Mouse (Mus musculus): Measurements from ENCODE around the gene Myadm. TPM values are rescaled to one million over a fixed set of nuclear protein-coding genes. Genes with fewer than 3 reads are reported as not detected.

The Myadm gene
- total RNA-seq, 1 experiment, result 80.8 TPM

DNA sequence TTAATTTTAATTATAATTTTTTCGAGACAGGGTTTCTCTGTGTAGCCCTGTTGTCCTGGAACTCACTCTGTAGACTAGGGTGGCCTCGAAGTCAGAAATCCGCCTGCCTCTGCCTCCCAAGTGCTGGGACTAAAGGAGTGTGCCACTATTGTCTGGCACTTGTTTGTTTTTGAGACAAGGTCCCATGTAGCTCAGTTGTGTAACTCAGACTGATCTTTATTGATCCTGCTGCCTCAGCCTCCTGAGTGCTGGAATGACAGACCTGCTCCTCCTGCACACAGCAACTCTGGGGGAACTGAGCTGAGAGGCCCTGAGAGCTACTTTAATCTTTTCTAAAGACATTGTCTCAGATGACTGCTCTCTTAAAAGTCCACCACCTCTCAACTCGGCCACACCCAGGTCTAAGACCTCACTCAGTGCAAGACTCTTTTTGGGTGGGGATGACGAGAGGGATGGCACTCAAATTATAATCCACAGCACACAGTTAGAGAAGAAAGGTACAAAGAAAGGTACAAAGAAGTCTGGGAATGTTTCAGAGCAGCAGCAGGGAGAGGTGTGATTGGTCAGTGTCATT lies 8.7 kb upstream of the Myadm start:
- Histone ChIP-seq H3K4me3 (ENCODE audit: insufficient read depth in 1 of 2, low read depth in 1 of 2, low read length in 2 of 2, poor library complexity in 1 of 2, severe bottlenecking in 1 of 2) (no peak overlapping the region), H3K4me1 (ENCODE audit: control insufficient read depth in 2 of 2, insufficient read depth in 2 of 2, low read length in 2 of 2, poor library complexity in 1 of 2) (peaks cover 6 to 11% of the 10 kb centered on the region in 2 experiments; a peak in 2 of 4 replicates), H3K9me3 (ENCODE audit: control insufficient read depth, insufficient read depth, low read depth, low read length) (no peaks in the 10 kb centered on the region), H3K36me3 (ENCODE audit: control insufficient read depth, insufficient read depth, low read length, poor library complexity, severe bottlenecking) (no peaks in the 10 kb centered on the region), H3K9ac (ENCODE audit: insufficient read depth, low read depth, low read length, poor library complexity, severe bottlenecking) (no peak overlapping the region), H3K27ac (ENCODE audit: insufficient read depth, low read depth, low read length, poor library complexity, severe bottlenecking) (no peak overlapping the region)
- no peak for DNase-seq (ENCODE audit: low read depth, low spot score)
- TF ChIP-seq ZNF384 (IDR thresholded peaks at IDR 0.05; ENCODE audit: low read depth, low read length) (no peak), ZC3H11A (IDR thresholded peaks at IDR 0.05; ENCODE audit: borderline replicate concordance, low read depth, low read length) (no peak), CHD2 (IDR thresholded peaks at IDR 0.05; ENCODE audit: low read depth, low read length) (no peak), MAFK (IDR thresholded peaks at IDR 0.05; ENCODE audit: insufficient read depth, low read depth, low read length) (no peak), HCFC1 (IDR thresholded peaks at IDR 0.05; ENCODE audit: borderline replicate concordance, insufficient read depth, low read length) (no peak)
- in situ Hi-C loops (cut with MboI; ENCODE audit: low sequenced_read_pairs in 2 of 2, unreplicated experiment in 2 of 2), result no loop called here

DNA sequence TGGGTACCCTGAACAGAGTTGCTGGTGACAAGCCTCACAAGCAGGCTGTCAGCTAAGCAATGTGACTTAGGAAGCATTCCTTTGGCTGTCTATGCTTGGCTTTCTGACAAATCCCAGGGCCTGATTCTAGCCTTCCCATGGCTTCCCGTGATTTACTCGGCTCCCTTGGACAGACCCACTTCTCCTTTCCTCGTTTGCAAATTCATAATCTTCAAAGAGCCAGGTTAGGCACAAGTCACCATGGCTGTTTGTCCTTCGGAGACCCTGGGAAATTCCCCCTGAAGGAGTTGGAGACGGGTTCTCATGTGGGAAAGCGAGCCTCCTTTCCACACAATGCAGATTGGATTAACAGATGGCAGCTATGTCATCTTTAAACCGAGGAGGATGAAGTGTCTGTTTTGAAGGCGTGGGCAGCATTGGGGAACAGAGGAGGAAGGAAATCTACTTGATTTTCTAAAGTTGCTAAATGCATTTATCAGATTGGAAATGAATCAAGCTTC lies 8.2 kb upstream of the Myadm start:
- DNase-seq (ENCODE audit: low read depth, low spot score), result no peak
- Histone ChIP-seq H3K4me1 (ENCODE audit: control insufficient read depth in 2 of 2, insufficient read depth in 2 of 2, low read length in 2 of 2, poor library complexity in 1 of 2) (peaks cover 6 to 11% of the 10 kb centered on the region in 2 experiments; a peak in 2 of 4 replicates), H3K9ac (ENCODE audit: insufficient read depth, low read depth, low read length, poor library complexity, severe bottlenecking) (no peak overlapping the region), H3K4me3 (ENCODE audit: insufficient read depth in 1 of 2, low read depth in 1 of 2, low read length in 2 of 2, poor library complexity in 1 of 2, severe bottlenecking in 1 of 2) (no peak overlapping the region), H3K9me3 (ENCODE audit: control insufficient read depth, insufficient read depth, low read depth, low read length) (no peaks in the 10 kb centered on the region), H3K36me3 (ENCODE audit: control insufficient read depth, insufficient read depth, low read length, poor library complexity, severe bottlenecking) (no peaks in the 10 kb centered on the region), H3K27ac (ENCODE audit: insufficient read depth, low read depth, low read length, poor library complexity, severe bottlenecking) (no peak overlapping the region)
- in situ Hi-C loops (cut with MboI; ENCODE audit: low sequenced_read_pairs in 2 of 2, unreplicated experiment in 2 of 2), result no loop called here
- TF ChIP-seq ZNF384 (IDR thresholded peaks at IDR 0.05; ENCODE audit: low read depth, low read length), result no peak
- TF ChIP-seq CHD2 (IDR thresholded peaks at IDR 0.05; ENCODE audit: low read depth, low read length), result no peak

DNA sequence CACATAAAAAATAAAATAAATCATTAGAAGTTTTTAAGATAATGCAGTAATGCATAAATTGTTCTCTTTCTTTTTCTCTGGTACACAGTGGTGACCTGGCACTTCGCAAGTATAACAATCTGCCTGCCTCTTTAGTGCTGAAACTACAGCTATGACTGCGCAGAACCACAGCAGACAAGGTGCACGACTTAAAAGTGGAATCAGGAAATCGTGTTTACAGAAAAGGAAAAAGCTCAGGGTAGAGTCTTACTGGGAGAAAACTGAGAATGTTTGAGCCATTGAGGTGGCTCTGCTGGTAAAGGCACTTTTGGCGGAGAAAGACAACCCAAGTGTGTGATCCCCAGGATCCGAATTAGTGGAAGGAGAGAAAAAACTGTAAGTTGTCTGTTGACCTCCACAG lies 7.1 kb upstream of the Myadm start:
- Histone ChIP-seq H3K9me3 (ENCODE audit: control insufficient read depth, insufficient read depth, low read depth, low read length) (no peaks in the 10 kb centered on the region), H3K4me1 (ENCODE audit: control insufficient read depth in 2 of 2, insufficient read depth in 2 of 2, low read length in 2 of 2, poor library complexity in 1 of 2) (peaks cover 6 to 11% of the 10 kb centered on the region in 2 experiments; a peak in 2 of 4 replicates), H3K4me3 (ENCODE audit: insufficient read depth in 1 of 2, low read depth in 1 of 2, low read length in 2 of 2, poor library complexity in 1 of 2, severe bottlenecking in 1 of 2) (no peak overlapping the region), H3K36me3 (ENCODE audit: control insufficient read depth, insufficient read depth, low read length, poor library complexity, severe bottlenecking) (no peaks in the 10 kb centered on the region), H3K9ac (ENCODE audit: insufficient read depth, low read depth, low read length, poor library complexity, severe bottlenecking) (no peak overlapping the region), H3K27ac (ENCODE audit: insufficient read depth, low read depth, low read length, poor library complexity, severe bottlenecking) (no peak overlapping the region)
- in situ Hi-C loops (cut with MboI; ENCODE audit: low sequenced_read_pairs in 2 of 2, unreplicated experiment in 2 of 2), result no loop called here
- TF ChIP-seq CHD2 (IDR thresholded peaks at IDR 0.05; ENCODE audit: low read depth, low read length) (no peak), HCFC1 (IDR thresholded peaks at IDR 0.05; ENCODE audit: borderline replicate concordance, insufficient read depth, low read length) (no peak), ZC3H11A (IDR thresholded peaks at IDR 0.05; ENCODE audit: borderline replicate concordance, low read depth, low read length) (no peak), MAFK (IDR thresholded peaks at IDR 0.05; ENCODE audit: insufficient read depth, low read depth, low read length) (no peak), ZNF384 (IDR thresholded peaks at IDR 0.05; ENCODE audit: low read depth, low read length) (no peak)
- DNase-seq (ENCODE audit: low read depth, low spot score), result no peak

DNA sequence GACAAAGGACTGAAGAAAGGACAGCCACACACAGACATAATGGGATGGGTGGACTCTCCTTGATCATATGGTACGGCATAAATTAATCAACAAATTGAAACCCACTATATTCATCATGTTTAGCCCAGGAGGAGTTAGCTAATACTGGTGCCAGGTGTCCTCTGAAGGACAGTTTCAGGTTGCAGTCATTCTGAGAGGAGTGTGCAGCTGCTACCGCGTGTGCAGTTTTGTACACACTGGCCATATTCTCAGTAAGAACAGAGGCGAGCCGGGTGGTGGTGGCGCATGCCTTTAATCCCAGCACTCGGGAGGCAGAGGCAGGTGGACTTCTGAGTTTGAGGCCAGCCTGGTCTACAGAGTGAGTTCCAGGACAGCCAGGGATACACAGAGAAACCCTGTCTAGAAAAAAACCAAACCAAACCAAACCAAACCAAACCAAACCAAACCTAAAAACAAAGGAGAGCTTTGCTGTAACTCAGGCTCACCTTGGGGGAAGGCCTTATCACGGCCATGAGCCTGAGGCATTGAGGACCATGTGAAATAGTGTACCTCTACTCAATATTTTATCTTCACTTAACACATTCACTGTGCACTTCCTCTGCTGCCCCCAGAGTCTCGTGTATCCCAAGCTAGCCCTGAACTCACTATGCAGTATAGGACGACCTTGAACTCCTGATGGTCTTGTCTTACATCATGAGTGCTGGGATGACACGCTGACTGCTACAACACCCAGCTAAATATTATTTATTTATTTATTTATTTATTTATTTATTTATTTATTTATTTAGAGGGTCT lies 5.6 kb upstream of the Myadm start:
- H3K9ac ChIP-seq (ENCODE audit: insufficient read depth, low read depth, low read length, poor library complexity, severe bottlenecking), result no peak overlapping the region
- no peak for DNase-seq (ENCODE audit: low read depth, low spot score)
- H3K9me3 ChIP-seq (ENCODE audit: control insufficient read depth, insufficient read depth, low read depth, low read length), result no peaks in the 10 kb centered on the region
- H3K36me3 ChIP-seq (ENCODE audit: control insufficient read depth, insufficient read depth, low read length, poor library complexity, severe bottlenecking), result no peaks in the 10 kb centered on the region
- H3K4me3 ChIP-seq (ENCODE audit: insufficient read depth in 1 of 2, low read depth in 1 of 2, low read length in 2 of 2, poor library complexity in 1 of 2, severe bottlenecking in 1 of 2), result no peak overlapping the region
- peaks cover 6 to 14% of the 10 kb centered on the region in 2 experiments; a peak in 2 of 4 replicates for H3K4me1 ChIP-seq (ENCODE audit: control insufficient read depth in 2 of 2, insufficient read depth in 2 of 2, low read length in 2 of 2, poor library complexity in 1 of 2)
- TF ChIP-seq ZNF384 (IDR thresholded peaks at IDR 0.05; ENCODE audit: low read depth, low read length), result no peak
- TF ChIP-seq MAFK (IDR thresholded peaks at IDR 0.05; ENCODE audit: insufficient read depth, low read depth, low read length), result no peak
- no peak for TF ChIP-seq CHD2 (IDR thresholded peaks at IDR 0.05; ENCODE audit: low read depth, low read length)
- no peak for TF ChIP-seq HCFC1 (IDR thresholded peaks at IDR 0.05; ENCODE audit: borderline replicate concordance, insufficient read depth, low read length)
- no peak for TF ChIP-seq ZC3H11A (IDR thresholded peaks at IDR 0.05; ENCODE audit: borderline replicate concordance, low read depth, low read length)
- no peak overlapping the region for H3K27ac ChIP-seq (ENCODE audit: insufficient read depth, low read depth, low read length, poor library complexity, severe bottlenecking)
- in situ Hi-C loops (cut with MboI; ENCODE audit: low sequenced_read_pairs in 2 of 2, unreplicated experiment in 2 of 2), result no loop called here

Data from ES-E14 (cell line).